Mouse (Mus musculus): ENCODE data around the gene Slc1a3. TPM values are rescaled to one million over a fixed set of nuclear protein-coding genes. Genes with fewer than 3 reads are reported as not detected.
A peak's percentile ranks its signal among the peaks of the same experiment; 100 is the strongest.

The Slc1a3 gene
- total RNA-seq (2017): 0.30 TPM in 1 of 2 replicates, not detected in the other

- peak; percentile 76 to 80 for ATAC-seq (replicated peaks in 1 of 2; ENCODE audit: insufficient read depth in 1 of 2, low FRiP score in 2 of 2, low TSS enrichment in 1 of 2, low read depth in 1 of 2, poor library complexity in 2 of 2, severe bottlenecking in 2 of 2)
Observed at GRCm38 (mm10) chr15:8710146-8711006, at the start of gene Slc1a3. Slc1a3 (minus strand) TSS chr15:8710764.

GRCm38 (mm10) chr15:8759026-8759425 lies 48.5 kb upstream of the Slc1a3 start:
- no peak for ATAC-seq (replicated peaks in 1 of 2; ENCODE audit: insufficient read depth in 1 of 2, low FRiP score in 2 of 2, low TSS enrichment in 1 of 2, low read depth in 1 of 2, poor library complexity in 2 of 2, severe bottlenecking in 2 of 2)

GRCm38 (mm10) chr15:8756441-8756840 lies 45.9 kb upstream of the Slc1a3 start:
- no peak for ATAC-seq (replicated peaks in 1 of 2; ENCODE audit: insufficient read depth in 1 of 2, low FRiP score in 2 of 2, low TSS enrichment in 1 of 2, low read depth in 1 of 2, poor library complexity in 2 of 2, severe bottlenecking in 2 of 2)

GRCm38 (mm10) chr15:8749762-8750161 lies 39.2 kb upstream of the Slc1a3 start:
- no peak for ATAC-seq (replicated peaks in 1 of 2; ENCODE audit: insufficient read depth in 1 of 2, low FRiP score in 2 of 2, low TSS enrichment in 1 of 2, low read depth in 1 of 2, poor library complexity in 2 of 2, severe bottlenecking in 2 of 2)

- no peak for ATAC-seq (replicated peaks in 1 of 2; ENCODE audit: insufficient read depth in 1 of 2, low FRiP score in 2 of 2, low TSS enrichment in 1 of 2, low read depth in 1 of 2, poor library complexity in 2 of 2, severe bottlenecking in 2 of 2)
Observed at GRCm38 (mm10) chr15:8748771-8749170, 38.2 kb upstream of the Slc1a3 start.

GRCm38 (mm10) chr15:8741593-8741992 lies 31.0 kb upstream of the Slc1a3 start:
- ATAC-seq (replicated peaks in 1 of 2; ENCODE audit: insufficient read depth in 1 of 2, low FRiP score in 2 of 2, low TSS enrichment in 1 of 2, low read depth in 1 of 2, poor library complexity in 2 of 2, severe bottlenecking in 2 of 2): no peak

GRCm38 (mm10) chr15:8740724-8741123 lies 30.2 kb upstream of the Slc1a3 start:
- ATAC-seq (replicated peaks in 1 of 2; ENCODE audit: insufficient read depth in 1 of 2, low FRiP score in 2 of 2, low TSS enrichment in 1 of 2, low read depth in 1 of 2, poor library complexity in 2 of 2, severe bottlenecking in 2 of 2): no peak

GRCm38 (mm10) chr15:8738156-8738555 lies 27.6 kb upstream of the Slc1a3 start:
- ATAC-seq (replicated peaks in 1 of 2; ENCODE audit: insufficient read depth in 1 of 2, low FRiP score in 2 of 2, low TSS enrichment in 1 of 2, low read depth in 1 of 2, poor library complexity in 2 of 2, severe bottlenecking in 2 of 2): no peak

GRCm38 (mm10) chr15:8734363-8734739 lies 23.8 kb upstream of the Slc1a3 start:
- ATAC-seq (replicated peaks in 1 of 2; ENCODE audit: insufficient read depth in 1 of 2, low FRiP score in 2 of 2, low TSS enrichment in 1 of 2, low read depth in 1 of 2, poor library complexity in 2 of 2, severe bottlenecking in 2 of 2): no peak

- ATAC-seq (replicated peaks in 1 of 2; ENCODE audit: insufficient read depth in 1 of 2, low FRiP score in 2 of 2, low TSS enrichment in 1 of 2, low read depth in 1 of 2, poor library complexity in 2 of 2, severe bottlenecking in 2 of 2): no peak
Observed at GRCm38 (mm10) chr15:8733669-8734362, 23.3 kb upstream of the Slc1a3 start.

- no peak for ATAC-seq (replicated peaks in 1 of 2; ENCODE audit: insufficient read depth in 1 of 2, low FRiP score in 2 of 2, low TSS enrichment in 1 of 2, low read depth in 1 of 2, poor library complexity in 2 of 2, severe bottlenecking in 2 of 2)
Observed at GRCm38 (mm10) chr15:8728861-8729260, 18.3 kb upstream of the Slc1a3 start.

GRCm38 (mm10) chr15:8722386-8723100 lies 12.0 kb upstream of the Slc1a3 start:
- ATAC-seq (replicated peaks in 1 of 2; ENCODE audit: insufficient read depth in 1 of 2, low FRiP score in 2 of 2, low TSS enrichment in 1 of 2, low read depth in 1 of 2, poor library complexity in 2 of 2, severe bottlenecking in 2 of 2): no peak

GRCm38 (mm10) chr15:8721746-8722145 lies 11.2 kb upstream of the Slc1a3 start:
- ATAC-seq (replicated peaks in 1 of 2; ENCODE audit: insufficient read depth in 1 of 2, low FRiP score in 2 of 2, low TSS enrichment in 1 of 2, low read depth in 1 of 2, poor library complexity in 2 of 2, severe bottlenecking in 2 of 2): no peak

- ATAC-seq (replicated peaks in 1 of 2; ENCODE audit: insufficient read depth in 1 of 2, low FRiP score in 2 of 2, low TSS enrichment in 1 of 2, low read depth in 1 of 2, poor library complexity in 2 of 2, severe bottlenecking in 2 of 2): no peak
Observed at GRCm38 (mm10) chr15:8721005-8721404, 10.4 kb upstream of the Slc1a3 start.

GRCm38 (mm10) chr15:8718496-8718895 lies 7.9 kb upstream of the Slc1a3 start:
- ATAC-seq (replicated peaks in 1 of 2; ENCODE audit: insufficient read depth in 1 of 2, low FRiP score in 2 of 2, low TSS enrichment in 1 of 2, low read depth in 1 of 2, poor library complexity in 2 of 2, severe bottlenecking in 2 of 2): no peak

- no peak; a peak in 1 of 4 replicates for ATAC-seq (replicated peaks in 1 of 2; ENCODE audit: insufficient read depth in 1 of 2, low FRiP score in 2 of 2, low TSS enrichment in 1 of 2, low read depth in 1 of 2, poor library complexity in 2 of 2, severe bottlenecking in 2 of 2)
Observed at GRCm38 (mm10) chr15:8717021-8717571, 6.5 kb upstream of the Slc1a3 start.

- ATAC-seq (replicated peaks in 1 of 2; ENCODE audit: insufficient read depth in 1 of 2, low FRiP score in 2 of 2, low TSS enrichment in 1 of 2, low read depth in 1 of 2, poor library complexity in 2 of 2, severe bottlenecking in 2 of 2): peak; percentile 53 to 62; a peak in 3 of 4 replicates
Observed at GRCm38 (mm10) chr15:8716330-8716964, 5.9 kb upstream of the Slc1a3 start.

Measured in hematopoietic stem cell, adult 5-6 weeks (primary cell).